Mouse (Mus musculus) lung, postnatal 0 days (tissue): ENCODE results near the gene Hspb7. TPM values are rescaled to one million over a fixed set of nuclear protein-coding genes. Genes with fewer than 3 reads are reported as not detected.
A peak's percentile ranks its signal among the peaks of the same experiment; 100 is the strongest.

ENCODE experiments used
- ATAC-seq: fragments of 200-750 bp; cut with Nextera tagmentation; 2 replicates; pipeline ENCODE4 v1.8.0; 2017; ENCODE audit warnings: moderate library complexity
- DNase-seq: peaks from one replicate; pipeline ENCODE4 v3.0.0-alpha.2; 2016; ENCODE audit warnings: low spot score
- H3K27ac ChIP-seq: fragments of 300-500 bp; sonication (generic); 2 replicates; pipeline ENCODE4 v1.5.1; 2014; ENCODE audit warnings: antibody characterized with exemption, mild to moderate bottlenecking, low read length, mixed read lengths
- H3K27me3 ChIP-seq: fragments of 300-500 bp; sonication (generic); replicated peaks from 2 replicates; pipeline ENCODE4 v1.6.1; 2014; ENCODE audit warnings: low read length, mixed read lengths; ENCODE audit not compliant: insufficient read depth
- H3K36me3 ChIP-seq: fragments of 300-500 bp; sonication (generic); 2 replicates; pipeline ENCODE4 v1.6.1; 2014; ENCODE audit warnings: low read length, mixed read lengths; ENCODE audit not compliant: insufficient read depth
- H3K4me1 ChIP-seq: fragments of 300-500 bp; sonication (generic); 2 replicates; pipeline ENCODE4 v1.6.1; 2014; ENCODE audit warnings: antibody characterized with exemption, low read depth, low read length, mixed read lengths; ENCODE audit not compliant: insufficient read depth
- H3K4me2 ChIP-seq: fragments of 300-500 bp; sonication (generic); replicated peaks from 2 replicates; pipeline ENCODE4 v1.6.1; 2014; ENCODE audit warnings: low read depth, mild to moderate bottlenecking, low read length, moderate library complexity, mixed read lengths
- H3K4me3 ChIP-seq: fragments of 300-500 bp; sonication (generic); 2 replicates; pipeline ENCODE4 v1.5.1; 2014; ENCODE audit warnings: low read depth, low read length
- H3K9ac ChIP-seq: fragments of 300-500 bp; sonication (generic); replicated peaks from 2 replicates; pipeline ENCODE4 v1.6.1; 2014; ENCODE audit warnings: low read depth, mild to moderate bottlenecking
- H3K9me3 ChIP-seq: fragments of 300-500 bp; sonication (generic); 2 replicates; pipeline ENCODE4 v1.6.1; 2016; ENCODE audit warnings: low read length, mixed read lengths
- CTCF ChIP-seq: IDR thresholded peaks from 2 replicates; pipeline ENCODE4 v1.5.1; 2016; ENCODE audit warnings: antibody characterized with exemption, mild to moderate bottlenecking
- EP300 ChIP-seq: IDR thresholded peaks from 2 replicates; pipeline ENCODE4 v1.6.1; 2016; ENCODE audit warnings: antibody characterized with exemption, mild to moderate bottlenecking, control low read depth
- WGBS: fragments of 180-500 bp; shearing (Covaris S2); extraction: QIAGEN DNeasy Blood & Tissue Kit; methylation state at CpG from one replicate; pipeline ENCODE4 v1.1.7; 2014; 5-methylcytosine and 5-hydroxymethylcytosine counted together
- polyA plus RNA-seq: library from polyadenylated mRNA; unstranded; fragments of >200 nt; fragmentation: Nextera tagmentation; extraction: Ambion mirVana; gene quantifications from 2 replicates; pipeline ENCODE4 v1.2.1, GENCODE M21; 2015

The Hspb7 gene
- polyA plus RNA-seq, 1 experiment from 2014 or later = 2.3 TPM

- DNase-seq = no peak
- no peak within 1 kb of the TSS for H3K9ac ChIP-seq
- no peak within 1 kb of the TSS for H3K4me2 ChIP-seq
- WGBS = 34% methylated on average over 12 of the region's 12 CpGs
- no peaks in the 10 kb centered on the region for H3K4me1 ChIP-seq
- no peak for ATAC-seq
- H3K27ac ChIP-seq = no peak within 1 kb of the TSS
- no peaks in the 10 kb centered on the region for H3K27me3 ChIP-seq
- TF ChIP-seq EP300 = no peak
- TF ChIP-seq CTCF = no peak
- H3K36me3 ChIP-seq = no peaks in the 10 kb centered on the region
- H3K9me3 ChIP-seq = no peaks in the 10 kb centered on the region
- no peak within 1 kb of the TSS for H3K4me3 ChIP-seq
These were observed 22.0 kb upstream of the Hspb7 start, which contains the start of gene Clcnka for GRCm38 (mm10) chr4:141398545-141398944. Clcnka (minus strand) TSS chr4:141398724.

- TF ChIP-seq CTCF = no peak
- TF ChIP-seq EP300 = no peak
- WGBS = 81% methylated on average over 15 of the region's 15 CpGs
- no peak overlapping the region for H3K4me3 ChIP-seq
- H3K4me2 ChIP-seq = no peak overlapping the region
- ATAC-seq = no peak
- no peak for DNase-seq
- H3K4me1 ChIP-seq = no peaks in the 10 kb centered on the region
- H3K36me3 ChIP-seq = no peaks in the 10 kb centered on the region
- no peak overlapping the region for H3K27ac ChIP-seq
- H3K27me3 ChIP-seq = no peaks in the 10 kb centered on the region
- no peaks in the 10 kb centered on the region for H3K9me3 ChIP-seq
- H3K9ac ChIP-seq = no peak overlapping the region
These were observed 20.4 kb upstream of the Hspb7 start for GRCm38 (mm10) chr4:141400171-141400570.

- no peak overlapping the region for H3K4me2 ChIP-seq
- H3K4me1 ChIP-seq = no peaks in the 10 kb centered on the region
- peak; percentile 83 for DNase-seq
- ATAC-seq = peak; percentile 71
- 12% methylated on average over 15 of the region's 15 CpGs for WGBS
- no peaks in the 10 kb centered on the region for H3K9me3 ChIP-seq
- H3K9ac ChIP-seq = no peak overlapping the region
- H3K4me3 ChIP-seq = no peak overlapping the region
- H3K36me3 ChIP-seq = no peaks in the 10 kb centered on the region
- no peaks in the 10 kb centered on the region for H3K27me3 ChIP-seq
- TF ChIP-seq CTCF = peak; percentile 99
- no peak for TF ChIP-seq EP300
- H3K27ac ChIP-seq = no peak overlapping the region
These were observed 15.9 kb upstream of the Hspb7 start for GRCm38 (mm10) chr4:141404518-141405313.

GRCm38 (mm10) chr4:141405314-141405622 lies 15.3 kb upstream of the Hspb7 start:
- 89% methylated on average over 3 of the region's 3 CpGs for WGBS
- no peak overlapping the region for H3K27ac ChIP-seq

GRCm38 (mm10) chr4:141406516-141407299 lies 13.9 kb upstream of the Hspb7 start:
- ATAC-seq (peak; percentile 60), DNase-seq (peak; percentile 69)
- no peaks in the 10 kb centered on the region for H3K27me3 ChIP-seq
- no peak for TF ChIP-seq EP300
- peak; percentile 88 for TF ChIP-seq CTCF
- no peak overlapping the region for H3K4me2 ChIP-seq
- H3K36me3 ChIP-seq = no peaks in the 10 kb centered on the region
- 24% methylated on average over 12 of the region's 14 CpGs for WGBS
- no peak overlapping the region for H3K4me3 ChIP-seq
- no peak overlapping the region for H3K27ac ChIP-seq
- no peaks in the 10 kb centered on the region for H3K9me3 ChIP-seq
- H3K4me1 ChIP-seq = no peaks in the 10 kb centered on the region
- no peak overlapping the region for H3K9ac ChIP-seq

More at GRCm38 (mm10) chr4:141405314-141405622, 15.3 kb upstream of the Hspb7 start:
- H3K27me3 ChIP-seq = no peaks in the 10 kb centered on the region
- ATAC-seq = no peak
- no peaks in the 10 kb centered on the region for H3K4me1 ChIP-seq
- no peak overlapping the region for H3K4me2 ChIP-seq
- no peak overlapping the region for H3K4me3 ChIP-seq
- H3K9ac ChIP-seq = no peak overlapping the region
- no peaks in the 10 kb centered on the region for H3K9me3 ChIP-seq
- no peak for DNase-seq
- no peaks in the 10 kb centered on the region for H3K36me3 ChIP-seq
- no peak for TF ChIP-seq CTCF
- TF ChIP-seq EP300 = no peak

DNA sequence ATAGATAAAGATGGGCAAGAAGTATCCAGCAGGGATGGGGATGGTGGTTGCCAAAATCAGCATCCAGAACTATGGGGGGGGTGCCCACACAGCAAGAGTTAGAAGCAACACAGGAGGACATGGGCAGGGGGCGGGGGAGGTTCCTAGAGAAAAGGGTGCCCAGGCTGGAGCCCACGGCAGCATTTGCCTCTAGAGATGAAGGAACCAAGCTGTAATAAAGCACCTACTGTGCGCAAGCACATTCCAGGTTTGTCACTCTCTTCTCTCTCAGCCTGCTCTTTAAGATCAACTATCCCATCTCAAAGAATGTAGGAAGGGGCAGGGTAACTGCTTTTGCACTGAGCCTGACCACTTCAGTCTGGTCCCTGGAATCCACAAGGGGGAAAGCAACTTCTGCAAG lies 12.0 kb upstream of the Hspb7 start:
- Histone ChIP-seq H3K4me3 (no peak overlapping the region), H3K4me2 (no peak overlapping the region), H3K27me3 (no peaks in the 10 kb centered on the region), H3K27ac (no peak overlapping the region), H3K9me3 (no peaks in the 10 kb centered on the region), H3K36me3 (no peaks in the 10 kb centered on the region), H3K4me1 (no peaks in the 10 kb centered on the region), H3K9ac (no peak overlapping the region)
- no peak for ATAC-seq
- no peak for DNase-seq
- no peak for TF ChIP-seq CTCF
- no peak for TF ChIP-seq EP300
- WGBS = 84% methylated on average over 3 of the region's 3 CpGs
